Mouse (Mus musculus) neural tube, embryonic 10.5 days (tissue): ENCODE measurements around the gene Samd4.

ENCODE experiments used
- DNase-seq: peaks from one replicate; pipeline ENCODE4 v3.0.0-alpha.2; 2017; ENCODE audit warnings: low spot score; ENCODE audit errors: extremely low spot score

Samd4 gene

GRCm38 (mm10) chr14:47058969-47059368 lies 176.3 kb downstream of the Samd4 start:
- DNase-seq: no peak

GRCm38 (mm10) chr14:47065067-47065466 lies 182.4 kb downstream of the Samd4 start:
- DNase-seq: no peak

DNA sequence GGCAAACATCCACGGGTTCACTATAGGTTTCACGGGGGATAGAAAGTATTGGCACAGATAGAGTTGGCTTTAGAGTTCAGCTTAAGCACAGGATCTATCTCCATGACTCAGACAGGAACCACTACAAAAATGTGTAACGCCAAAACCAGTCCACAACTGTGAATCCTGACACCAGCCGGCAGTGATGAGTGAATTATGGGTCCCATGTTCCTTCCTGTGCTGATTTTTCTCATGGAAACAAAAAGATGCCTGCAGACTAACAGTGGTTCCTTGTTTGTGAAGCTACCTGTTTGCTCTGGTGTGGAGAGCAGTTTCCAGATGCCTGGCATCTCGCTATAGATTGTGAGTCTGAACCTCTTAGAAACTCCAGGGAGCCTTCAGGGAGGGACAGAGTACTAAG lies 184.2 kb downstream of the Samd4 start:
- no peak for DNase-seq

GRCm38 (mm10) chr14:47074045-47074666 lies 191.5 kb downstream of the Samd4 start:
- no peak for DNase-seq

DNA sequence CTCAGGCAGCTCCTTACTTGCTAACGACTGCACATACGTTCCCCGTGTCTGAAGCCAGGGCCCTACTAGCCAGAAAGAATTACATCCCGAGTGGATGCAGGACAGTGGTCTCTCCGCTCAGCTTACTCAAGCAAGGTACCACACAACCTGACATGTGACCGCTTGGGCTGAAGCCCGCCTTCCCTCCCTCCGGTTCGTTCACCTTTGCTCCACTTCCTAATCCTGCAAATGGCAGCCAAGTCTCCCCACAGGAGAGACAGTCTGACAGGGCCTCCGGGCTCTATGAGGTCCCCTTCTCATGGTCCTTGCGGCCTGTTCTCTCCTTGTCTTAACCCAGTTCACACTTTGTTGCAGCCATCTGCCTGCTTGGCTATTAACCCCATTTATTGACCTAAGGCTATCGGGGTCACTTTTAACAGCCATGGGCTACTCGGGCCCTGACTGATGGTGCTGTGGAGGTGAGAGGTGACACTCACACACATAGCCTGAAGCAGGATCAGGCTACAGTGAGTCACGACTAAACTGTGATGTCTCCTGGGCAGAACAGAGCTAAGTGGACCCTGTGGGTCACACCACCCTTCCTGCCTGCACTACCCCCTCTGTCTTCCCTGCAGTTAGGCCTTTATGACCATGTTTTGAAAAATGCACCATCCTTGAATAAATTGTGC lies 192.5 kb downstream of the Samd4 start:
- DNase-seq: no peak

GRCm38 (mm10) chr14:47075856-47076255 lies 193.2 kb downstream of the Samd4 start:
- DNase-seq: no peak

DNA sequence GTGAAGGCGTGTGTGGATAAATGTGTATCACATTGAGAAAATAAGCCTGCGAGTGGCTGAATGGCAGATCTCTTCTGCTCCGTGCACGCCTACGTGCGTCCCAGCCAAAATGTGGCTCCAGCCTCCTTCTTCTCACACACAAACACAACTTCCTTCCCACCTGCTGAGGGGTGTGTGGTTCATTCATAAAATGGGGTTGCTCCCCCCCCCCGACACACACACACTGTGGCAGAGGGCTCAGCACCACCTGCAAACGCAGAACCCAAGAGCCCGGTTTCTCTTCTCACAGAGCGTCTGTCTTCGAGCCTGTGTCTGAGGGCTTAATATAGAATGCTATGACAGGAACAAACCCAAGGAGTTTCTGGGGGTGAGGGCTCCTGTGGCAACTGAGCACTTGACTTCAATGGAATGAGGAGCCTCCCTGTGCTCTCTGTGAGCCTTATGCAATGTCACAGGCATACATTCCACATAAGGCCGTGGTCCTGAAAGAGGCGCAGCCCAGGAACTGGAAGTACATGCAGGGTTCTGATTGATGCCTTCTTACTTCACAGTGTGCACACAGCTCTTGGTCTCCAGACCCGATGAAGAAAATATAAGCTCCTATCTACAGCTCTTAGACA lies 194.4 kb downstream of the Samd4 start:
- no peak for DNase-seq

DNA sequence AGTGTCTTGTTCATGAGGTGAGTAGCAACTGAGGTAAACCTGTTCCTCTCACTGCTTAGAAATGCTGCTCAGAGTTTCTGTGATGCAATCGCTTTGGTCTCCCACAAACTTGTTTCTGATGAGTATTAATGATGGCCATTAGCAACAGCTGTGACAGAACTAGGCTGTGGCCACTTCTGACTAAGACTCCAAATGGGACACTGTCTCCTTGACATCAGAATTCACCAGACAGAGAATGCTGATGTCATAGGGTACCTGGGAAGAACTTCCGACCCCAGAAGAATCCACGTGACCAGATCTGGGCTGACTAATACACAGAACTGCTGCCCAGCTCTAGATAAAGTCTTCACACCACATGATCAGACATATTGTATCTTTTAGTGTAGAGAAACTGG lies 194.9 kb downstream of the Samd4 start:
- no peak for DNase-seq

- no peak for DNase-seq
These were observed 197.3 kb downstream of the Samd4 start for GRCm38 (mm10) chr14:47079911-47080310.

DNA sequence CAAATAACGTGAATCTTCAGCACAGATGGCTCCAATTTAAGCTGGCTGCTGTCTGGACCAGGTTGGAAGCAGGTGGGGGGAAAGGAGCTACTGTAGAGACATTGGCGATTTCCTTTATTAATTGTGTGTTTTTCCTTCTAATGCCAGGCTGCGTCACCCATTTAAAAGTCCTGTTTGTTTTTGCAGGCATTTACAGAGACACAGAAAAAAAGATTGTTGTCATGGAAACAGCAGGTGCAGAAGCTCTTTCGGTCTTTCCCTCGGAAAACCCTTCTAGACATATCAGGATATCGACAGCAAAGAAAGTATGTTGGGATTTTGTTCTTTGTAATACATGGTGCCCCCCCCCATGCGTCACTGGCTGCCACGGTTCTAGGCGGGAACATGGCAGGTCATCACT lies 200.7 kb downstream of the Samd4 start:
- DNase-seq: no peak

- DNase-seq: no peak
These were observed 201.2 kb downstream of the Samd4 start for GRCm38 (mm10) chr14:47083838-47084237.

GRCm38 (mm10) chr14:47084686-47085085 lies 202.0 kb downstream of the Samd4 start:
- no peak for DNase-seq

- no peak for DNase-seq
These were observed 203.5 kb downstream of the Samd4 start for GRCm38 (mm10) chr14:47086123-47086522.

DNA sequence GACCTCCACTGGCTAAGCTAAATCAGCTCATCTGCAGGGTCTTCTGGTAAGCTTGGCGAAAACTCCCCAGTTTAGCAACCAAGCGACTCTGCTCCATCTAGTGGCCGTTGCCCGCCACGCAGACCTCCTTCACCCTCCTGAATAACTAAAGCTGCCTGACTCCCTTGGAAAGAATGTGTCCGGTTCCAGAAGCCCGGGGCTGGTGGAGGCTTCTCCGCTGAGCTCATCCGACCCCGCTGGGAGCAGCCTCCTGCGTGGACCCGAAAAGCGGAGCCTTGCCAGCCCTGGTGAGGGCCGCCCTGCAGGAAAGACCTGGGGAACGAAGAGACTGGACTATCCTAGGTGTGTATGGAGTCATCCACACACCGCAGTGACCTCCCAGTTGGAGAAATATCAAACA lies 204.1 kb downstream of the Samd4 start:
- peak; percentile 86 for DNase-seq

DNA sequence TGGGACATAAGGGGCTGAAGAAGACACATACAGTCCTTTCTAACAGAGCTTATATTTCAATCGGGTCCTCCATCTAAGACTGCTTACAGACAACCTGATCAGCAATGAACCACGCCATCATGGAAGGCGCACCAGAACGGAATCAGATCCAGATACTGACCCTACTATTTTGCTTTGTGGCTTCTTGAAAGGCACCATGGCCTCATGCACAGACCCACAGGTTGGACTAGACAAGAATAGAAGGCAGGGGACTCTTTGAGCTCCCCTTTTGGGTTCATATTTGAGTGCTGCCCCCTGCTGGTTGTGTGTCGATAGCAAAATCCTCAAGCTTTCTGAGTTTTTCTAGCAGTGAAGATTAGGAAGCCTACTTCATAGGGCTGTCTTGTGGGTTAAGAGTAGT lies 204.5 kb downstream of the Samd4 start:
- DNase-seq: peak; percentile 84

- DNase-seq: no peak
These were observed 205.1 kb downstream of the Samd4 start for GRCm38 (mm10) chr14:47087669-47088250.

DNA sequence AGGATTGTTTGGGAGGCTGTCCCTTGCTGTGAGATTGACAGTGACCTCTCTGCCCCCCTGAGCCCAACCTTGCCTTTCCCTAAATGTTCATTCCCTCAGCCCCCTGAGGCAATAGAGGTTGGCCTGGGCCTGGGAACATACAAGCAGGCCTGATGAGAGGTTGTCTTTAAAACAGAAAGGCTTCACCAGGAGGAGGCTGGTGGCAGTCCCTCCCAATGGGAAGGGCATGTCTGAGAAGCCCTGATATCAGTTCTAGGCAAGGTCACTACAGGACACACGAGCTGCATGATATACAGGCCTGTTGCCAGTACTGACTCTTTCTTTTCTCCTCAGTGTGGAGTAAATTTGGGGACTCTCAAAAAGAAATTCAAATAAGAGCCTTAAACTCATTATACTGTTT lies 205.7 kb downstream of the Samd4 start:
- no peak for DNase-seq

DNA sequence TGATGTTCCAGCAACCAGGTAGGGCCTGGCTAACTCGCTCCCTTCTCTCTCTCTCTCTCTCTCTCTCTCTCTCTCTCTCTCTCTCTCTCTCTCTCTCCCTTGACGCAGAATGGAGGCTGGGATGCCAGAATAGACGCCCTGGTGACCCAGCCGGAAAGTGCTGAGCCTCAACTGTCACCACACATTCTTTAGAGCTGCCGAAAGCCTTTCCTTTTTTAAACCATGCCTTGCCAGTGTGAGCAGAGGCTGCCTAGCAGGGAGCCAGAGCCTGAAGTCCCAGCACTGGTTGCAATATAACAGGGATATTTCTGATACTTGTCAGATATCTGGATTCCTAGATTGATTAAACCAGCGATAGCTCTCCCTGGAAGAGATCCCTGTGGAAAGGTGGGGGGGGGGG lies 206.5 kb downstream of the Samd4 start:
- DNase-seq: no peak

- no peak for DNase-seq
These were observed 209.3 kb downstream of the Samd4 start for GRCm38 (mm10) chr14:47091908-47092307.

DNA sequence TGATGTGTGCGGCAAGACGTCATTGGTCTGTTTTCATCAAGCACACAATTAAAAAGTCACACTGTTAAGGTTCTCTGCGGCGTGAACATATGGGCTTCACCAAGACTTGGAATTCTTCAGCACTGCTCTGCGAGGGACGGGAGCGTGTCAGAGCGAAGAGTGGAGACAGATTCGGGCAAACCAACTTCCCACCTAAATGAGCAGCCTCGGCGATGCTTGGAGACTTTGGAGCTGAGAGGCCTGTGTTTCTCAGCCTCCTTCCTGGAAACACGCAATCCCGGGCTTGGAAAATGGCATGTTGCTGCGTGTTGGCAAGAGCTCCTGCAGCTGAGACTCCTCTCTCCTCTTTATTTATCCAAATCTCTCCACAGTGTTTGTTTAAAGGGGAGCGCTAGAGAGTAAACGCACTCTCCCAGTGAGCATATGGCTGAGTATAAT lies 210.7 kb downstream of the Samd4 start:
- DNase-seq: no peak

- no peak for DNase-seq
These were observed 212.4 kb downstream of the Samd4 start for GRCm38 (mm10) chr14:47095036-47095435.

DNA sequence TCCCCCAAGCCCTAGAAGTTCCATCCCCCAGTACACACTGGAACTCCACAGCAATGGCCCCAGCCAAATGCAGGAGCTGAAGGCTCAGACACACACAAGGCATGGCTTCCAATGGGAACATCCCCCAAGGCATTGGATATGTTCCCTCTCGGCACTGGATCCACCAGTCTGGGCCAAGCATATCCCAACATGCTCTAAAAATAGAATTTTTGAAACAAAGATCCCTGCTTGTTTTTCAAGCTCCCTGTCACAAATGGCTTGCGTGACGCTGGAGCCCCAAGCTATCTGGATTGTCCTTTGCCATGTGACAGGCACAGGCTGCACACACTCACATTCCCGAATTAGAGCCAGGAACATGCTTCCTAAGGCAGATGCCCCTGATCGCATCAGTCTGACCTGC lies 213.7 kb downstream of the Samd4 start:
- no peak for DNase-seq
